Mouse (Mus musculus) urinary bladder, adult 18-20 months (tissue): ENCODE data around the gene B4galnt1.

Source experiments
- DNase-seq, 2 experiments: peaks; one replicate each; pipeline ENCODE4 v3.0.0; 2022; ENCODE audit warnings: low spot score in 2 of 2, mixed read lengths in 2 of 2

B4galnt1 gene

GRCm38 (mm10) chr10:127208921-127209320 lies 43.9 kb downstream of the B4galnt1 start:
- DNase-seq, result no peak

GRCm38 (mm10) chr10:127209928-127210570 lies 45.0 kb downstream of the B4galnt1 start:
- DNase-seq, result no peak

- no peak for DNase-seq
Measured at GRCm38 (mm10) chr10:127210961-127211405, 46.0 kb downstream of the B4galnt1 start.

GRCm38 (mm10) chr10:127211414-127211854 lies 46.4 kb downstream of the B4galnt1 start, which contains the start of gene Pip4k2c:
TSS of gene Pip4k2c (minus strand) at chr10:127211585.
- peak; percentile 91 to 92 for DNase-seq

- no peak for DNase-seq
Measured at GRCm38 (mm10) chr10:127213272-127213671, 48.2 kb downstream of the B4galnt1 start.

GRCm38 (mm10) chr10:127213704-127214421 lies 48.8 kb downstream of the B4galnt1 start:
- no peak for DNase-seq

- no peak for DNase-seq
Measured at GRCm38 (mm10) chr10:127214422-127214803, 49.4 kb downstream of the B4galnt1 start.

- no peak for DNase-seq
Measured at GRCm38 (mm10) chr10:127216456-127216855, 51.4 kb downstream of the B4galnt1 start.

- no peak for DNase-seq
Measured at GRCm38 (mm10) chr10:127217177-127217576, 52.2 kb downstream of the B4galnt1 start.

GRCm38 (mm10) chr10:127218339-127218738 lies 53.3 kb downstream of the B4galnt1 start:
- DNase-seq, result no peak
